Mouse (Mus musculus): ENCODE results near the gene BC017158.
A peak's percentile ranks its signal among the peaks of the same experiment; 100 is the strongest.
"Not testable (repeated sequence)": the region's sequence is repeated elsewhere in the genome, so short reads cannot be mapped to it uniquely, and the experiment has no call there.

The BC017158 gene

DNA sequence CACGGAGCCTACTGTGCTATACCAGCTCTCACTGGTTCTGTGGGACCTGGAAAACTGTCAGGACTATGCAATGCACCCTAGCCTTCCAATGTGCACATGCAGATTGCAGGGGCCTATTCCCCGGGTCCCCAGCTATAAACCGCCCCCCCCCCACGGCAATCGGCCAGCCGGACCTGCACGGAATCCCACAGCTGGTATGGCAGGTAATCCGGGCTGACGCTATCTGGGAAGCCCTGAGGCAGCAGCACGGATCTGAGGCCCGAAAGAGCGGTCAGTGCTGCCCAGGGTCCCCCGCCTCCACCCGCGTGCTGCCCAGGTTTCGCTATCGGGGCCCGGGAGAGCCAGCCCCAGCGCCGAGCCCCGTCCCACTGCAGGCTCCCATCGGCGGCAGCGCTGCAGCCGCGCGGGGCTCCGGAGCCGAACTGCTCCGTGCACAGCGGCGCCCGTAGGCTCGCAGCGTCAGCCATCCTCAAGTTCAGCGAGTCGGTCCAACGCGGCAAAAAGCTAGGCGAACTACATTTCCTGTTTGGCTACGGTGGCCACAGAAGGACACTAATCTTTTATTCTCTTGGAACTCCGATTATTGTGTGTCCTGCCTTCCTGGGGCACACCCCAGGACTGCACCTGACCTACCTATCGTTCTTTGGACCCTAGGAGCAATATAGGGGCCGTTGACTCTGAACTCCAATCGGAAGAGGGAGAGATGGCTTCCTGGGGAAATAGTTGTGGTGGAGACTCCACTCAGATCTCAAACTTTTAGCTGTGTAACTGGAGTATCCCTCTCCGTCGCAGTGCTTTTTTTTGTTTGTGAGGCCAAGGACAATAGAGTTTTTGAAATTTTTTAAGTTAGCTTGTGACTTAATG, at the start of gene BC017158:
Gene BC017158 (minus strand): TSS at position 554 of the 864 bp plus-strand sequence.
- peak; percentile 81 for DNase-seq

DNA sequence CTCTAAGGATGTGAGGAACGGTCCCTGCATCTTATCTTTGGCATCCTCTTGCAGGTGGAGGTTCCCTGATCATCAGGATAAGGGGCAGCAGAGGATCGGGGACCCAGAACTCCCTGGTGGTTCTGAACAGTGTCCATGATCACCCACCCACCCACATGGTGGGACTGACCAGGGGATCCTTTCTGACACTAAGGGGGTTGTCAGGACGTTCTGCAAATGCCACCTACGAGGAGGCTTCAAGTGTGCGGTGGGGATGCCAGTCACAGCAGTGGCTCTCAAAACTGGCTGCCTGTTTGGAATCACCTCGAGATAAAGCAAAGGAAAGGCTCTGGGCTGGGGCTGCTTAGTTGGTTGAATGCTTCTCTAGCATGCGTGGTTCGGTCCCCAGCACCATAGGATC, 49.0 kb upstream of the BC017158 start:
- DNase-seq, result no peak

DNA sequence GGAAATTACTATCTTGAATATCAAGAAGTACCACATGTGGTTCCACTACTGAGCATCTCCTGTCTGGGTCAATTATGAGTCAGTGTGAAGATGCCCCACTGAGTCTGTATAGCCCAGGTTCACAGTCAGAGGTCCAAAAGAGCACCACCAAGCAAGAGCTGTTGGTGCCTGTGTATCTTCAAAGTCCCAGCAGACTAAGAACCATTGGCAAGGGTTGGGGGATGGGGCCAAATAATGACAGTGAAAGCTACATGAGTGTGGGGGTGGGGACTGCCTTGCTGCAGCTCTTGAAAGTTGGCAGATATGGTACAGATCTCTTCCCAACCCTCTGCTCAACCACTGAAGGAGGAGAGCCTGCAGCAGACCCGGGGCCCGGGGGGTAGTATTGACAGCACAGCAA, 48.6 kb upstream of the BC017158 start:
- DNase-seq, result peak; percentile 1

DNA sequence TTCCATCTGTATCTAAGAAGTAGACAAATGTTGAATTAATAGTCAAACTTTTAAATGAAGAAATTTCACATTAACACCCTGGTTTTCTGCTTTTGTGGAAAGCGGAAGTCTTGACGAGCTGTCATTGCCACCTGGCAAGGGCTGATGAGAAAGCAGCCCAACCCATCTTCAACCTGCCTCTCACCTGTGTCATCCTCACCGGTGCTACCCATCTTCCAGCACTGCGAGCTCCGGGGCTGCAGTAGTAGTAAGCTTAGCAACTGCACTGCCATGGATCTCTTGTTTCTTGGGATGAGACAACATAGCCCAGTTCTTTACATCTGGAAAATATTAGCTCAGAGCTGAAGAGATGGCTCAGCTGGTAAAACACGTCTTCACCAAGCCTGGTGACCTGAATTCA, 47.7 kb upstream of the BC017158 start:
- peak; percentile 2 for DNase-seq

DNA sequence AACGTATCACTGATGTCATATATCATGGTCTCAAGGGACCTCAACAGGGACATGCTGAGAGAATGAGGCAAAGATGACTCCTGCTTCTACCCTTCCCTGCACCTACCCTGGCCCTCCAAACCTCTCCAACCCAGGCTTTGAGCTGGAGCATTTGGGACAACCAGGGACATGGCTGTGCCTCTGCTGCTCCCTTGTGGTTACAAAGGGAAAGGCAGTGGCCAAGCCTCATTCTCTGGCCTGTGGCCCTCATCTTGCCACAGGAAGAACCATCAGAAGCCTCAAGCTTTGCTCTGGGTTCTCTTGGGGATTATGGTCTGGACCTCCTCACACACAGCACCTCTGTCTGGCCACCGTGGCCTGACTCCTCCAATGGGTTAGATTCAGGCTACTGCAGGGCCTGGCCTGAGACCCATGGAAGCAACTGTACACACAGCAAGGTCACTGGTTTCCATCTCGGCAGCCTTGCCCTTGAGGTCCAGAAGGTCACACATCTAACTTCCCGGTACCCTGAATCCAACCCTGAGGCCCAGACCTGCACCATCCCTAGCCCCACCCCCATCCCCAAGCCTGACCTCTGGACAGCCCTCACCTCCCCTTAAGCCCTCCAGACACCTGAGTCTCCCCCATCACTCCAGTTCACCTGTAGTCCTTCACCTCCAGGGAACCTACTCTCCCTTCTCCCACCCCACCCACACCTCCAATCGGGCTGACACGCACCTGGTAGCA, 47.1 kb upstream of the BC017158 start:
- peak; percentile 76 for DNase-seq

DNA sequence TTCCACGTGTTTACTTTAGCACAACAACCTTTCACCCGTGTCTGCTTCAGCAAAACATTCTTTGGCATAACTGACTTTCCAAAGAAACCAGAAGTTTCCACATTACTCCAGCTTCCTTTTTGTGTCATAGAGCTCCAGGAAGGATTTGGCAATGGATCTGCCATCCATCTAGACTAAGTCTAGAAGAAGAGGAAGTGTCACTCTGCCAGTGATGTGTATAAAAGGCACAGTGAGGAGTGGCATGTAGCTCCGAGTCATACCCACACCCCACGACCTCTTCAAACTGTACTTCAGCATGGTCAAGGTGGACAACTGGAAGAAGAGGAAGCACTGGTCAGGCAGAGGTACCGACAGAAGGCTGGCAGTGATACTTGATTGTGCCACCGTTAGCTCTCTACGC, 46.5 kb upstream of the BC017158 start:
- peak; percentile 1 for DNase-seq

DNA sequence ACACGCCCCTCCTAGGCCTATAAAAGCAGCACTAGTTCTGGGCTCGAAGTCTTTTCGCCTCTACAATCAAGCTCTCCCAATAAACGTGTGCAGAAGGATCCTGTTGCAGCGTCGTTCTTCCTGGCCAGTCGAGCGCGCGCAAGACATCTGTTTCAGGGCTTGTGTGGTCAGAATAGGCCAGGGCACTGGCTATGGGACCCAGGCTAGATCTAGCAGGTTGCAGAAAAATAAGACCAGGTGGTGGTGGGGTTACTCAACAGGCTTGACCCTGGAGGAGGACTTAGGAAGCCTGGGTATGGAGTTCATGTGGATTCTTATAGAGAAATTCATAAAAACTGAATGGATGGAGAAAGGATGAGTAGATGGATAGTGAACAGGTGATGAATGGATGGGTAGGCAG, 44.7 kb upstream of the BC017158 start:
- DNase-seq, result not testable (repeated sequence)

DNA sequence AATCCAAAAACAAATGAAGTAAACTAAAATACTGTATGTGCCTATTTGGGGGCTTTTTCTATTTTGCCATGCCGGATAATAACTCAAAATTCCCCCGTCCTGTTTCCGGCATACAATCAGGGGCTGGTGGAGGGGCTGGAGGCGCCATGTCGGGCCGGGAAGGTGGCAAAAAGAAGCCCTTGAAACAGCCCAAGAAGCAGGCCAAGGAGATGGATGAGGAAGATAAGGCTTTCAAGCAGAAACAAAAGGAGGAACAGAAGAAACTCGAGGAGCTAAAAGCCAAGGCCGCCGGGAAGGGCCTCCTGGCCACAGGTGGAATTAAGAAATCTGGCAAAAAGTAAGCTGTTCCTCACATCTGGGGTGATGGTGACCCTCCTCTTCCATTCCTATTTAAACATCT, 42.4 kb upstream of the BC017158 start:
- DNase-seq, result not testable (repeated sequence)

DNA sequence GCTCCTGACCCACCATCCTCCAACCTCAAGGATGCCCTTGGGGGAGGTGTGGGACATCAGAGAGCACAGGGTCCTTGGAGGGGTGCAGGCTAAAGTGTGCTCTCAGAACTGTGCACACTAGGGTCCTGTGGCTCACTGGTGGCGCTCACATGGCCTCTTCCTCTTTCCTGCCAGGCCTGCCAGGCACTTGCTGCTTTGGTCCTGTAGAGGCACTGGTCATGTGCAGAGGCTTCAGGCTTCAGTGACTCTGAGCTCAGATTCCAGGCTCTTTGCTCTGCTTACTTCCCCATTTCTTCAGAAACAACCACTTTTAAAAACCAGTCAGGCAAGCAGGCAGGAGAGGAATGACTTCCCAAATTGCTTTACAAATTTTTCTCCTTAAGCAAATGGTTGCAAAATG, 34.9 kb upstream of the BC017158 start:
- peak; percentile 29 for DNase-seq

DNA sequence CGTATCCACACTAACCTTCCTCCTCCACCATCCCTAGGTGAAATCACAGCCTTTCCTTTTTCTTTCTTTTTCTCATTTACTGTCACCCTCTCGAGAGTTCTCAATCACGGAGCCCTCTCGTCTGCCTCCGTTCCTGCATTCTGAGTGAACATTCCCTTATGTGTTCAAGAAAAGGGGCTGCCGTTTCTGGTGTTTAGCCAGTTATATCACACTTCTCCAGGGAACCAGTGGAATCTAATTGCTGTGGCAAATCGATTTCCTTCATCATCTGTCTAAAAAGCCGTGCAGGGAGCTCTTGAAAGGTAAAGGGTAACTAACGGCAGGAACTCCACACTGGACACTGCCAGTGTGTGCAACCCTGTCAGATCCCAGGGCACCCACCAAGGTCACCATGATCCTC, 33.0 kb upstream of the BC017158 start:
- DNase-seq, result no peak

DNA sequence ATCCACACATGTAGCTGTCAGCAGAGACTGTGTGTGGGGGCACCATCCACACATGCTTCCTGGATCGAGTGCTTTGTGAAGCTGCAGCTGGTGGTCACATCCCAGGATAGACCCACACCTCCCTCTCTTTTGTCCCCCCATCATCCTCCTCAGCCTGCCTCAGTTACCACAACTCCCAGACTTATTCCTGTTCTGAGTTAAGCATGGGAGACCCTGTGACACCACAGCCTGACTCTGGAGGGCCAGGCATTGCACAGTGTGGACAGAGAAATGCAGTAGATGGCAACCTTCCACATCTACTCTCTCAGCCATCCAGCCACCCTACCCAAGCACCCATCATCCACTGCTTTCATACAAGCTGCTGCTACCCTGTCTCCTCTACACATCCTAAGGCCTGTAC, 27.0 kb upstream of the BC017158 start:
- DNase-seq, result no peak

DNA sequence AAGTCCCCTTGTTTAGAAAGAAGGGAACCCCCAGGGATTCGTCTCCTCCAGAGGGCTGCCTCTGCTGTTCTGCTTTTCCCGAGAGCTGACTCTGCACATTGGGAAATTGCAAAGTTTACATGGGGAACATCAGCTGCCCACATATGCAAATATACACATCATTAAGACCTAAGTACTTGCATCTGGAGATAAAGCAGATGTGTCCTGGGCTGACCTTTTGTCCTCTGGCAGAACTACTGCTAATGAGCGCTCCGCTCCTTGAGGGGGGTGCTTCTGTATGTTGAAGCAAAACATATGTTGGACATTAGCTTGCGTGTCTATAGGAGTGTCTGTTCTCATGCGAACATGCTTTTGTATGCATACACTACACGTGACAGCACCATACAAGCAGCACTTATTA, 23.3 kb upstream of the BC017158 start:
- DNase-seq, result peak; percentile 25

DNA sequence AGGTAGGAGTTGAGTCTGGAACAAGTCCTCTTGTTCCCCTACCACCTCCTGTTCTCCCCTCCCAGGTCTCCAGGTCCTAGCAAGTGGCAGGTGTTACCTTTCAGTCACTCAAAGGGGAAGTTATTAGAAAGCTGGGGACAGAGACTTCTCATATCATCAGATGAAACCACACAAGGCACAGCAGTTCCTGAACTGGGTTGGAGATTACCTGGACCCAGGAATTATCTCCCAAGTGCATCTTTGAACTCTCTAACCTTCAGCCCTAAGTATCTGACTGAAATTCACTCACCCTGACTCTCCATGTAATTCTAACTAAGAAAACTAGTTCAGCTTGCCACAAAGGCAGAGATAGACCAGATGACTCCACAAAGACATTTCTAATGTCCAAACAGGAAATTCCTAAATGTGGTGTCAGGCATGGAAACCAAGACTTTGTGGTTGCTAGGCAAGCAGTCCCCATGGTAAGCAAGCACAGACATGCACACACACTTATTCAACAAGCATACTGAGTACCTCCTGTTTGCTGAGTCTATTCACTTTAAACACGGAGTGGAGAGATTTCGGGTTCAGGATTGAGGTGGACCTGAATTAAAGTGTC, 22.3 kb upstream of the BC017158 start:
- no peak for DNase-seq

DNA sequence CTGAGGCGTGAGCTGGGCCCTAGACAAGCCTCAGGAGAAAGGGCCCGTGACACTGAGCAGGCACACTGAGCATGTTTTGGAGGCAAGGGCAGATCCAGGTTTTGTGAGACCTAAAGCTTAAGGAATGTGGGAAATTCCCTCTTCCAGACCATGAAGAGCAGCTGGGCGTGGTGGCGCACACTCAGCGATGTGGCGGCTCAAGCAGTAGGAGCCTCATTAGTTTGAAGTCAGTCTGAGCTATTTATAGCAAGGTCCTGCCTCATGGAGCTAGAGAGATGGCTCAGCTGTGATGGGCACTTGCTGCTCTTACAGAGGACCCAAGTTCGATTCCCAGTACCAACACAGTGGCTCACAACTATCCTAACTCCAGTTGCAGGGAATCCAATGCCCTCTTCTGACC, 21.2 kb upstream of the BC017158 start:
- no peak for DNase-seq

DNA sequence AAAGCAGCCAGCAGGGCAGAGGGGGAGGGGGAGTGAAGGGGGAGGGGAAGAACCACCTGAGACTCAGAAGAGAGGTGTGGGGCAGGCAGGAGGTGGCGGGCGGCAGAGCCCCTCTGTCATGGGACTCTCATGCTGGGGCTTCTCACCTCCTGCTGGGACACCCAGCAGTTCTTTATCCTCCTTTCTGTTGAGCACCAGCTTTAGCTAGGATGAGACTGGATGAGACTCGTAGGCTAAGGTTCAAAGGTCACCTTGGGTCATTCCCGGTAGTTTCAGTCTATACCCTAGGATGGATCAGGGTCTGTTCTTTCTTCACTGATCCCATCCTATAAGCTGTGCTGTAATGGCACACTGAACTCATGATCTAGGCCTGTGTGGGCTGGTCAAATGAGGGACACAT, 19.0 kb upstream of the BC017158 start:
- DNase-seq, result no peak

DNA sequence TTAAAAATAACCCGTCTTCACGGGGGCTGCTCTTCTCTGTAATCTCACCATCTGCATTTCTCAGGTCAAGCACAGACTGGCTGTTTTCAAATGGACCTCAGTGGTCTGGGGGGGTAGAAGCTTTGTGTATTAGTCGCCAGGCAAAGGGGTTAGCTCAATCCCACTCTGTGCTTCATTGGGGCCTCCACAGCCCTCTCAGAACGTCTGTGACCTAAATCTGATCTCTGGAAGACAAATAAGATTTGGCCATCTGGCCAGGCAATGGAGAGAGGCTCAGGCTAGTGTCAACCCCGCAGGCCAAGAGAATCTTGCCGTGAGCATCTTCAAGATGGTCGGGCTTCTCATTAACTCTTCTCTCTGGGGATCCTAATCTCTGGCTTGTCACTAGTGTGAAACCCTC, 16.5 kb upstream of the BC017158 start:
- DNase-seq, result no peak

DNA sequence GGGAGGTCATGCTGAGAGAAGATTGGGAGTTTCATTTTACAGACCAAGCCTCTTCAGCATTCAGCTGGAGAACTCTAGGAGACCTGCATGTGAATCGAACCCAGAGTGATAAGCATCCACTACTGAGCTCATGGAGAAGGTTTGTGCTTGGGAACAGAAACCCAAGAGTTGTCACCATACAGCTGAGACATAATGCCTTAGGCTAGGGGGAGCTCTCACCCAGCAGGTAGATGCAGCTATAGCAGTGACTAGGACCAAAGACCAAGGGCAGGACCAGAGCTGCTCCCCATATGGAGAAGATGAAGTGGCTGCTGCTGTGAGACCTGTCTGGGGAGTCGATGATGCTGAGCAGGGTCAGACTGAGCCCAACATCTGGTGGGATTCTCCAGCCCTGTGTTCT, 15.6 kb upstream of the BC017158 start:
- no peak for DNase-seq

DNA sequence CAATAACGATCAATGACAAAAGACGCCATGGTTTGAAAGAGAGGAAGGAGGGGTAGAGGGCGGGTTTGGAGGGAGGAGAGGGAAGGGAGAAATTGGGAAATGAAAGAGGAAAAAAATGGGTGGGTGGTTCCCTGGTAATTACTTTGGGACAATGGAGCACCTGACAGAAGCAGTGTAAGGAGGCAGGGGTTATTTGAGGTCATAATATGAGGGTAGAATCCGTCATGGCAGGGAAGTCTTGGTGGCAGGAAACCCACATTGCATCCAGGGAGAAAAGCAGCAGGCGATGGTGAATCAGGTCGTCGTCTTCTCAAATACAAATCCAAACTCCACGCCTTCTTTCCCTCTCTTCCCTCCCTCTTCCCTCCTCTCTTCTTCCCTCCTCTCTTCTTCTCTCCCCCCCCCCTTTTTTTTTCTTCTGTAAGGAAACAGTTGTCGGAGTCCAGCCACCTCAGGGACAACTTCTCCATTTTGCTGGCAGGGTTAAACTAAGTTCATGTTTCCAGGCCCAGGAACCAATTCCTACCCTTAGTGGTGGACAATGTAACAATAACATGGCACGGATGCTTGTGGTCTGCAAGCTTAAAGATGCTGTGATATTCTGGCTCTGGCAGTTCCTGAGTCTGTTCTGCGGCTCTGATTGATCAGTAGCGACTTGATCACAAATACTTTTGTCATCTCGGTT, 14.5 kb upstream of the BC017158 start:
- DNase-seq, result no peak

DNA sequence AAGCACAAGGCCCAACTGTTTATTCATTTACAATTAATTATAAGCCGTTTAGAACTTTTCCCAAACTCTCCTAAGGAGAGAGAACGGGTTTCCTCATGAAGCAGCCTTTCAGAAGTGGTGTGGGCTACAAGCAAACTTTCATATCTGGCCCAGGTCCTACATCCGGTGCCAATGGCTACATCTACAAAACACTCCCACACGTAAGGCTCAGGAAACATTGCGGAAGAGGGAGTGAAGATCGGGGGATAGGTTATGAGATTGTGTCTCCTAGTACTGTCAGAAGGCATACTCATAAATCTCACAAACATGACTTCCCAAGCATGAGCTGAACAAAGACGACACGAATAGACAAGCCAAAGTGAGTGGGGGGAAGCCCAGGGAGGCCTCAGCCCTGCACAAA, 13.8 kb upstream of the BC017158 start:
- DNase-seq, result no peak

DNA sequence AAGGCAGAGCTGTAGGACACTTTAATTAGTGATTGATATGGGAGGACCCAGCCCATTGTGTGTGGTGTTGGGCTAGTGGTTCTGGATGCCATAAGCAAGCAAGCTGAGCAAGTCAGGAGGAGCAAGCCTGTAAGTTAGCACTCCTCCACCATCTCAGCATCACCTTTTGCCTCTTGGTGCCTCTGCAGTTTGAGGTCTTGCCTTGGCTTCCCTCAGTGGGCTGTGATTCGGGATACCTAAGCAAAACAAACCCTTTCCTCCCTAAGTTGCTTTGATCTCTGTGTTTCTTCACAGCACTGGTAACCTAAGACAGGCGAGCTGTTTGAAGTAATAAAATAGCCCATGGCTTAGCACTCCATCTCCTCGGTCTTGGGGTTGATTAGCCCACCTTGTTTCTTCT, 13.3 kb upstream of the BC017158 start:
- DNase-seq, result no peak

DNA sequence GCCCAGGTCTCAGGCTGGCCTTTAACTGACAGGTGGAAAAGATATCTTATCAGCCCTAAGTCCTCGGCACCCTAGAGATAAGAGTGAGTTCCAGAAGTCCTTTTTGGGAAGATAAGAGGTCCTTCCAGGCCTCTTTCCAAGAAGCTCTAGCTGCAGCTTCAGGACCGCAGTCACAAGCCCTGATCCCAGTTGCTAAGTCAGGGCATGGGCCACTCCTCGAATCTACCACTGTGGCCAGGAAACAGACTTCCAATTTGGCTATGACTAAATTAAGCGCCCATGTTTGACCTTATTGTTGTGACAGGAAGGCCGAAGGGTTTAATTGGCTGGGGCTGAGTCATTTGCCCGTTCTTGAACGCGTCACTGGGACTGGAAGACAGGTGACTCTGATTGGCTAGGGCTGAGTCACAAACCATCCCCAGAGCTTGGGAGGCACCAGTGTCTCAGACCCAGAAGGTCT, 12.3 kb upstream of the BC017158 start:
- DNase-seq, result peak; percentile 68

DNA sequence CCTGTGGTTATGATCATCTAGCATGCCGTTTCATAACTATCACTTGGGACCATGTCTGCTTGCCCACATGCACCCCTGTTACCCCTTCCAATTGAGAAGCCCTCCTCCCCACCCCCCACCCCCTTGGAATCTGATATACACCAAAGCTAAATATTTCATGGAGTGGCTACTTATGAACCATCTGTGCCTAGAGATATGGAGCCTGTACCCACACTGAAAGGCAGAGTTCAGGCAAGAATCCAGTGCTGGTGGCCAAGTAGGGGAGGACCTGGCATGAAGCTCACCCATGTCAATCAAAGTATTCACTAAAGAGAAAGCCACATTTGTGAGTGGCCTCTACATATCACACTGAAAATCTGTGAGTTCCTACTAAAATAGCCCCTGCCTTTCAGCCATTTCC, 11.8 kb upstream of the BC017158 start:
- no peak for DNase-seq

DNA sequence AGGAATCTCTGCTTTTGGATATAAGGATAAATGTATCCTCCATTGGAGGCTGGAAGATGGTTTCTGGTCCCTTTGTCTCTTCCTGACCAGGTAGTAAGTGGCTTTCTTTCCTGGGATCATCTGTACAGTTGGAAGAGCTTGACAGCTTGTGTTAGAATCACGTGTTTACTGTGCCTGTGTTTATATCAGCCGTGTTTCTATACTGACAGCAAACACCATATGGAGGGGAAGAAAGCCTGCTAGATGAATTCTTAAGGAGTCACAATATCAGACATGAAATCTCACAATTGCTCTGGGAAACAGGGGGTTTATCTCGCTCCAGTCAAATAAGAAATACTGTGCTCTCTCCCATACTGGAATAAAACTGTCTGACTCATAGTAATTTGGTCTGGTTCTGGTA, 11.2 kb upstream of the BC017158 start:
- no peak for DNase-seq
